Mouse (Mus musculus) thymus, postnatal 14 days (tissue): ENCODE measurements around the gene Togaram2.
"Not testable (repeated sequence)": the region's sequence is repeated elsewhere in the genome, so short reads cannot be mapped to it uniquely, and the experiment has no call there.

Experiments used
- DNase-seq: peaks from one replicate; pipeline ENCODE4 v3.0.0; 2021

Togaram2 gene

DNA sequence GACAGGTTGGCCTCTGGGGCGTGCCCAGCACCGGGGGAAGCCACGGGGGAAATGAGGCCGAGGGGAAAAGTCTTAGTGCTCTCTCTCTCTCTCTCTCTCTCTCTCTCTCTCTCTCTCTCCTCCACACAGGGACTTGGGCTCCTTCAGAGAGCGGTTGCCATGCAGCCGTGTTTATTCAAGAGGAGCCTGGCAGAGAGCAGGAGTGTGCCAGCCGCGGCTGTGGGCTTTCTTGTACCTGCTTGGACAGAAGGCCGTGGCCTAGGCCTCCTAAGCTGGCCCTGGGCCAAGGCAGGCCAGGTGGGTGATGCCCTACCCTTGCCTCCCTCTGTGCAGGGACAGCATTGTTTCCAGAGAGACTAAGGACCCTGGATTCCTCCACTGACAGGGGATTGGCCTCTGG is at the start of gene Togaram2:
Gene Togaram2, plus strand, starts transcription at position 170 of the 400 bp plus-strand sequence.
- DNase-seq, result no peak

DNA sequence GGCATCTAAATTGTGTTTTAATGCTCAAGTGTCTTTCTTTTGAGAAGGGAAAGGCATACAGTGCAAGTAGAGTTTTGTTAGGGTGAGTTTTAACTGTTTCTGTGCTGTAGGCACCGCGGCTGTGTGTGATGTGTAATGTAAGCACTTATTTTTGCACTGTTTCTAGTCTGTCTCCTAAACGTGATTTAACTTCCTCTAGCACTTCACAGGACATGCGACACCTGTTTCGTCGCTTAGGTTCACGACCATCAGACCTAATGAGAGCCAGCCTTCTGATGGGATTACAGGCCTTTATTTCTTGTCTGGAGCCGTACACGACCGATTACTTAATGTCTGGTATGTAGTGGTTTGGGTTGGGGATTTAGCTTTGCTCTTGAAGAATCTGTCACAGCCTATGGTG is 41.3 kb upstream of the Togaram2 start:
- DNase-seq, result no peak

DNA sequence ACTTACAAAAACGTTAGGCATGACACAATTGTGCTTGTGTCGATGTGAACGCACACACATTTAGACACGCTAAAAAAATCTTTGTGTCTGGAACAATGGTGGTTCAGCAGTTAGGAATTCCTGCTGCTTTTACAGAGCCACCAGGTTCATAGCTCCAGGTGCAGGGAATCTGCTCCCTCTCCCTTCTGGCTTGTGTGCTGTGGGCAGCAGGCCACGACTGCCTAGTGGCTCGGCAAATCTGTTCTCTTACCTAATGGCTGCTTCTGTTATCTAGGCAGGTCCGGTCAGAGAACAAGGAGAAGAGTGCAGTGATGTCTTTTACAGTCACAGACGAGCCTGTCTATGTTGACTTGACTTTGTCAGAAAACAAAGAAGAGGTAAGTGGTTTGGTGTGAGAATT is 39.7 kb upstream of the Togaram2 start:
- no peak for DNase-seq

DNA sequence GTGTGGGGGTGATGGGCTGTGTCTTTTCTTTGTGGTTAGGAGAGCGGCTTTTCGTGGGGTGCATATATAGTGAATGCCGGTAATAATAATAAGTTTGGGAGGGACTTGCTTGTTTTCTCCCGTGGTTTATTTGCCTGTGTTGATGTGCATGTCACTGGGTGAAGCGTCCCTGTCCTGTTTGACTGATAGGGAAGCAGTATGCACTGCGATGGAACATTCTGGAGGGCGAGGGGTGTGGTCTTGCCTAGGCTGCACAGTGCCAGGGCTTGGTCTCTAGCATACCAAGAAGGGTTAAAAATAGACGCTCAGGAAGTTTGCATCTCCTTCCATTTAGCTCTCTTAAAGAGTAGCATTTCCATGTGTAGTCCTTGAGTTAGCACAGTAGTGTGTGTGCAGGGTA is 36.3 kb upstream of the Togaram2 start:
- DNase-seq, result no peak

DNA sequence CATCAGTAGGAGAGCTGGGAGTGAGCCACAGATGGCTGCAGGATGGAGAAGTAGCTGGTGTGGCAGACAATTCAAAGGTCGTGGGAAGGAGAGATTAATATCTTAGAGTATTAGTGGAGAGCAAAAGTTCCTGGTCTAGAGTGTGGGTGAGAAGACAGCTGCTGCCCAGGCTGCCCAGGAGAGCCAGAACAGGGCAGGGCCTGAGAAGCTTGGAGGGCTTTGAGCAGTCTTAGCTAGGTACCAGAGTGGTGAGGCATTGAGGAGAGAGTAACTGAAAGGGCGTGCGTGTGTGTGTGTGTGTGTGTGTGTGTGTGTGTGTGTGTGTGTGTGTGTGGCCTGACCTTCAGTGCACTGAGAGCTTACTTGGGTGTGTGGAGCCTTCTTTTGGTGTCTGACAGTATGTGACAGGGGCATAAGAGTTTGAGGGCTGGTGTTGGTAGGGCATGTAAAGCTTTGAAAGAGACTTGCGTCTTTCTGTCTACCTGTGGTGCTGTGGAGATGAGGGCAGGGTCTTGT is 35.3 kb upstream of the Togaram2 start:
- no peak for DNase-seq

DNA sequence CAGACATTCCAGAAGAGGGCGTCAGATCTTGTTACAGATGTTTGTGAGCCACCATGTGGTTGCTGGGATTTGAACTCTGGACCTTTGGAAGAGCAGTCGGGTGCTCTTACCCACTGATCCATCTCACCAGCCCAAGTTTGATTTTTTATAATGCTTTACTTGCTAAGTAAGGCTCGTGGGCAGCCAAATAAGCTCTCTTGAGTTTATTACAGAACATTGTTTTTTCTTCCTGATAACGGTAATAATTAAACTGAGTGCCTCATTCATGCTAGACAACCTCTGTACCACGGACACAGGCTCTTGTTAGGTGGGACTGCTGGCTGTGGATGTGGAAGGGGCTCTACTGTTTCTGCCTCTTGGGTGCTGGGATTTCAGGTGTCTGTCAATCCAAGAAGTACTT is 34.0 kb upstream of the Togaram2 start:
- DNase-seq, result not testable (repeated sequence)

DNA sequence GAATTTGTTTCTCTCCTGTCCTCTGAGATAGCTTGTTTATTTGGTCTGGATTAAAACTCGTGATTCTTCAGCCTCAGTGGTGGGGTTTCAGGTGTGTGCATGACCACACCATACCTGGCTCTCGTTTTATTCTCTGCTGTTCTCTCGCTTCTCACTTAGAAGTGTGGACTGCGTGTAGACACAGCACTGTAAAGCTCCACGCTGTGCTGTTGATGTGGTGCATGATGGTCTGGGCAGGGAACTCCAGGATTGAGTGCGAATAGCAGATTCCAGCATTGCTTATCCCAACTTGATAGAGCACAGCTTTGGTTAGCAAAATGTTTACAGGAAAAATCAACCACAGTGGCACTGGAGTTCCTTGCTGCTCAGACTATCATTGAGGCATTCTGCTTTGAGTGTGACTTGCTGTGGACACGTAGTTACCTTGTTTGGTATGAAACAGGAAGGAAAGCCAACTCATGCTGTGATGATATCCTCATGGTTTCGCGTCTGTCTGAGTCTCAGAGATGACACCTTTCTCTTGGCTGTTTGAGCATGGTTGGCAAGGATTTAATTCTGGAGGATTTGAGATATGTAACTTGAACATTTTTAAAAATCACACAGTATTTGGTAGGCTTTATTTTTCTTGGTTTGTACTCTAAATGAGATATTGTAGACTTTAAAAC is 32.5 kb upstream of the Togaram2 start:
- DNase-seq, result no peak

DNA sequence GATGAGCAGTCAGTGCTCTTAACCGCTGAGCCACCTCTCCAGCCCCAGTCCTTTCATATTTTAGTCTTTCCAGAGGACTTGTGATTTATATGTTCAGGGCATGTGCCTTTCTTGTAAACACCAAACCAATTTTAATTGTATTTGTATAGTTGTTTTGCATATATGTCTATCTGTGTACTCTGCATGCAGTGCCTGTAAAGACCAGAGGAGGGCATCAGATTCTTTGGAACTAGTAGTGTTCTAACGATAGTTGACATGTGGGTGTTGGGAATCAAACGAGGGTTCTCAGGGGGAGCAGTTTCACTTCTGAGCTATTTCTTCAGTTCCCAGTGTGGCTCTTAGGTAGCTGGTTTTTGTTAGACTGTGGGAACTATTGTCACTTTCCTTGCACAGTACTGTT is 30.9 kb upstream of the Togaram2 start:
- DNase-seq, result no peak

DNA sequence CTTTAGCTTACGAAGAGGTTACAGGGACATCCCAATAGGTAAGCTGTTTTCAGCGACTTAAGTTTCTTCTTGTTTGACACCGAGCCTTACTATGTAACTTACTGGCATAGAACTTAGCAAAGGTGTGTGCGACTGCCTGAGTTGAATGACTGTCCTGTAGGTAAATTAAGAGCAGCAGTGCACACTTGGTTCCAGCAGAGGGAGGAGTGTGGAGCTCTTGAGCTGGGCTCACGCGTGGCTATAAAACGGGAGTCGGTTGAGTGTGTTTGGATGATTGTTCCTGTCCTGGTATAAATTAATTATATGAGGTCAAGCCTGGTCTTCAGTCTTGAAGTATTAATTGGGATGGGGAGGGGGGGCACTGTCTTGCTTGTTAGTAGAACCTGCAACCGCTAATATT is 23.1 kb upstream of the Togaram2 start:
- no peak for DNase-seq

DNA sequence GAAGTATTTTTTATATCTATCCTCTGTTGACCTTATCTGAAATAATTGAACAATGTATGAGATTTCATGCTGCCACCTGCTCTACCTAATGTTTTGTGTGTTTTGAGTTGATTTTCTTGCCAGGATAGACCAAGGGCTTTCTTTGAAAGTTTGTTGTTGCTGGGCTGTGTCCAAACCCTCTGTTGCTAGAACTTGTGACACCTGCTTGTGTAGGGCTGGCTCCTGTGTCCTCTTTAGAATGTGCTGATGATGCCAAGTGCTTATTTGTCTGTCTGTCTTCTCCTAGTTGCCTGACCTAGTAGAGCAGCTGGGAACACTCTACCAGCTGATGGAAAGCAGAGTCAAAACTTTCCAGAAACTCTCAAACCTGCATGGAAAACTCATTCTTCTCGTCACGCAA is 20.6 kb upstream of the Togaram2 start:
- DNase-seq, result no peak

DNA sequence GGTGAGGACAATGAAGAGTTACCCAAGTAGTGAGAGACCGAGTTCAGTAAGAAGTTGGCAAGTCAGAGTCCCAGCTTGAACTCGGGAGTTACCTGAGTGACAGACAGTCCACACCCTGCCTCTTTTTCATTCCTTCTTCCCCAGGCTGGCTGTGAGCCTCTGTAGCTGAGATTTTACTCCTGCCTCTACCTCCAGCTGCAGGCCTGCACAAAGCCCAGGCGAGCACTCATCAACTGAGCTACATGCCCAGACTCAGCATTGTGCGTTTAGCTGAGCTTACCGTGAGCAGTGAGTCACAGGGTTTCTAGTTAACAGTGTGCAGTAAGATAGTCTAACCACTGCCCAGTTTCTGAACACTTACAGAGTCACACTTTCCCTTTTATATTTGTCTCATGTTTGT is 20.1 kb upstream of the Togaram2 start:
- DNase-seq, result no peak

DNA sequence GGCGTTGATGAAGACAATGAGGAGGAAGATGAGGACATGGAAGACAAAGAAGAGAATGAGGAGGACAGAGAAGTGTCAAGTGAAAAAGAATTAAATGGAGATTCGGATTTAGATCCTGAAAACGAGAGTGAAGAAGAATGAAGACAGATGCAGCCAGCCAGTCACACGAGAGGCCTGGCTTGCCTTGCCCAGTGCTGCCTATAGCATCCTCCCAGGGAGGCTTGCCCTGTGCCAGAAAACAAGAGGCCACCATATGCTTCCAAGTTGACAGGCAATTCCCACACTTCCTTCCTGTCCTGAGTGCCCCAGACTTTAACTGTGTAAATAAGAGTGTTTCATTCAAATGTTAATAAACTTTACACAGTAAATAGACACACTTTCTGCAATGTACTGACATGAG is 15.5 kb upstream of the Togaram2 start:
- no peak for DNase-seq

DNA sequence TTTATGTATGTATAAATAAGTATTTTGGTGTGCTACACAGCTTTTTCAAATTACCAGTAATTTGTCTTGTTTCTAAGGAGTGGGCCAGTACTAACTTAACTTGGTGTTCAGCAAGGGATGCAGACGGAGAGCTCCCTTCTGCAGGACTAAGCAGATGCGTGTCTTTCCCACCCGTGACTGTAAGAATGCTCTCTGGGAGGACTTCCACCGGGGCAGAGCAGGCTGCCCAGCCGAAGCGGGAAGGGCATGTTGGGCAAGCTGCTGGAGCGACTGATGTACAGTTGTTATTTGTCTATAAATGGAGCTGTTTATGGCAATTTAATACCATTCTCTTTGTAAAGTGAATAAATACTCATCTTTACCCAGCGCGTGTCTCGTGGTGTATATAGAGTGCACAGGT is 14.4 kb upstream of the Togaram2 start:
- DNase-seq, result no peak

DNA sequence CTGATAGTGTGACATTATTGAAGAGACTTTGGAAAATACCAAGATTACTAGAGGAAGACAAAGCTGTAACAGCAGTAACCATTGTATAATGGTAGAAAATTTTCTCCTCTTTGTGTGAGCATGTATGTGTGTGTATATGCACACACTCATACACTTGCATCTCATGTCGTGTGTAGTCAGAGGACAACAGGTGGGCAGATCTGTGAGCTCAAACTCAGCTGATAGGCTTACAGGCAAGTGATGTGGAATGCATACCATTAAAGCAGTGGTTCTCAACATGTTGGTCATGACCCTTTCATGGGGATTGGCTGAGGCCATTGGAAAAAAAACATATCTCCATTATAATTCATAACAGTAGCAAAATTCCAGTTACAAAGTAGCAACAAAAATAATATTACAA is 12.7 kb upstream of the Togaram2 start:
- no peak for DNase-seq

DNA sequence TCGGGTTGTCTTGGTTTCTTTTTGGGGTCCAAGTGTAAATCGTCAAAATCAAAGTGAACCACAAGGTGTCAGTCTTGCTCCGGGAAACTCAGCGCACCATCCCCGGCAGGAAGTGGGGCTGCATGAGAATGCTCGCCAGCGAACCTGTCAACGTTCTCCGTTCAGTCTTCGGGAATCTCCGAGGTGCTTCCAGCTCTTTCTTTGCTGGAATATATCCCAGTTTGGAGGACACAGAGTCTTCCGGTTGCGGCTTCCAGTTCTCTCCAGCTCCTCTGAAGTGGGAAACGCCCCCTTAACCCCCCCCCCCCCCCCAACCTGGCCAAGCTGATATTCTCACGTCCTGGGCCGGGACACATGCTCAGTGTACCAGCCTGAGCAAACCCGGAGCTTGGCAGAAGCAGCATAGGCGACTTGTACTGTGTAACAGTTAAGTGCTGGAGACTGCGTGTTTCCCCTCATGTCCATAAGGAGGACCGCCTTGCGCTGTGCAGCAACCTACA is 10.3 kb upstream of the Togaram2 start:
- DNase-seq, result peak; percentile 71

DNA sequence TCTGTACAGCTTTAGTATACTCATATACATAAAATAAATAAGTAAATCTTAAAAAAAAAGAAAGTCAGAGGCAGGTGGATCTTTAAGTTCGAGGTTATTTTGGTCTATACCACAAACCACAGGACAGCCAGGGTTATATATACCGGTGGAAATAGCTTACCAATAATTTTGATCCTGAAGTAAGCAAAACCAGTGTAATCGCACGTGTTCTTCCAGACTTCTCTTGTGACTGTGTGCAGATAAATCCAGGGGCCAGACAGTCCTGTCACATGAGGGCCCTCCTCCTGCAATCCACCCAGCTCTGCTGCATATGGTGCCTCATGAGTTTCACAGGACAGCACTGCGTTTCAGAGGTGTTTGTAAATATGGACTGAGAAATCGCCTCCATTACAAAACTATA is 9.6 kb upstream of the Togaram2 start:
- no peak for DNase-seq

DNA sequence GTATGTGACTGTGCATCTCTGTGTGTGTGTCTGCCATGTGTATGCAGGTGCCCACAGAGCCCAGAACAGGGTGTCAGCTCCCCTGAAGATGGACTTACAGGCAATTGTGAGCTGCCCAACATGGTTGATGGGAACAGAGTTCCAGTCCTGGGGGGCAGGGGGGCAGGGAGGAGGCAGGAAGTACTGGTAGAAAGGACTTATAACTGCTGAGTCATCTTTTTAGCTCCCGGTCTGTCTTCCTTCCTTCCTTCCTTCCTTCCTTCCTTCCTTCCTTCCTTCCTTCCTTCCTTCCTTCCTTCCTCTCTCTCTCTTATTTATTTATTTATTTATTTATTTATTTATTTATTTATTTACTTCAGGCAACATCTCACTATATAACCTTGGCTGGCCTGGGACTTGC is 8.9 kb upstream of the Togaram2 start:
- DNase-seq, result no peak

DNA sequence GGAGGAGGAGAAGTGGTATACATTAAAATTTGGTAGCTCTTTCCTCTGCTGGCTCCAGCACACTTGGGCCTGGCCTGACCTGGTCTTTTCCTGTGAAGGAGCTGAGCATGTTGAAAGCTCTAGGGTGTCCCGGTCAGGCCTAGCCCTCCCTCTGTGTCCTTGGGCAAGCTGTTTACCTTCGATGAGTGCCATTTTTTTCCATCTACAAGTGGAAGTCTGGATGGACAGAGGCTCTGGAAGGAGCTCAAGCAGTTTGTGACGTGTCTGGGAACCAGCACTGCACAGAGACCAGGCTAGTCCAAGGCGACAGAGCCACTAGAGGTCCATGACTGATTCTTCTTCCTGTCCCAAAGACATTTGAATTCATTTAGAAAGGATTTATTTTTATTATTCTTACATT is 7.9 kb upstream of the Togaram2 start:
- no peak for DNase-seq

DNA sequence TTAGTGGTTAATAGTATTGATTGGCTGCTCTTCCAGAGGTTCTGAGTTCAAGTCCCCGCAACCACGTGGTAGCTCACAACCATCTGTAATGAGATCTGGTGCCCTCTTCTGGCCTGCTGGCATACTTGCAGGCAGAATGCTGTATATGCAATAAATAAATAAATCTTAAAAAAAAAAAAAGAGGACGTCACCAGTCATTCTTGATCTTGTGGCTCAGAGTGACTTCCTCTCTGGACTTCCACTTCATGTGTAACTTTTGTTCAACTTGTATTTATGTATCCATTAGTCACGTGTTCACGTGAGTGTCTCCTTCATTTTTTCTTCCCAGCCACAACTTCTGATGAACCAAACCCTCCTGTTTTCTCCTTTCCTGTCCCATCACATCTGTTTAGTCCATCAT is 3.5 kb upstream of the Togaram2 start:
- DNase-seq, result no peak

DNA sequence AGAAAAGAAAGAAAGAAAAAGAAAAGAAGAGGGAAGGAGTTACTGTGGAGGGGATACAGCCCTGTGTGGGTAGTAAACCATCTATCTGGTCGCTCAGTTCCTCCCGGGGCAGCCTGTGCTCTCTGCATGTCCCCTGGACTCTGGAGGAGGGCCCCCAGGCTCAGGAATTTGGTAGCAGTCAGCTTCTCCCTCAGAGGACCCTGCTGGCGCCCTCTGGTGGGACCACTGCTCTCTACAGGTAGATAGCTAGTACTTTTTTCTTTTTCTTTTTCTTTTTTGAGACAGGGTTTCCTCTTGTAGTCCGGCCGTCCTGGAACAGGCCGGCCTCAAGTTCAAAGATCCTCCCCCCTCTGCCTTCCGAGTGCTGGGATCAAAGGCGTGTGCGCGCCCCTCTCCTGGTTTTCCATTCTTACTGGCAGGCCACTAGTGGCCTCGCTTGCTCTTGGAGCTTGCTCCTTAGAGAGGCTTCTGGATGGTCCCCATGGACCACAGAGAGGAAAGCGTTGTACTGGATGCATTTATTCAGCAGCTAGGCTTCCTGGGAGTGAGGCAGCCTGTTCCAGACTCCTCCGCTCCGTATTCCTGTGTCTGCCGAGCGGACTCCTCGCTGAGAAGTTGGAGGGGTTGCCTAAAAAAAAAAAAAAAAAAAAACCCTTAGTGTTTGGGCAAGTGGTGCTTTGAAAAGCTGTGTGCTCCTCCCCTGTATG is 1.1 kb upstream of the Togaram2 start:
- peak; percentile 72 for DNase-seq

DNA sequence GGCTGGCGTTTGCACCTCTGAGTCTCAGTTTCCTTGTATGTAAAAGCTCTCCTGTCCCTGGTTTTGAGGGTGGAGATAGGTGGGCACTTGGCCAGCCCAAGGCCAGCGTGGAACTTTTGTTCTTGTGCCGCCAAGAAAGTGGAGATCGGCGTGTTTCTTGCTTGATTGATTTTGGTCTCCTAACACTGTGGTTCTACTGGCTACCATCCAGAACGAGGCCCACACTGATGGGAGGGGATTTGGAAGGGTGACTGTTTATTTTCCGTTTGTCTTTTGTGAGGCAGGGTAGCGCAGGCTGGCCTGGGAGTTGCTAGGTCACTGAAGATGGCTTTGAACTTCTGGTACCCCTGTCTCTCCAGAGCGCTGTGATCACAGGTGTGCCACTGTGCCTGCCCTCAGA is 875 bp downstream of the Togaram2 start:
- DNase-seq, result no peak

DNA sequence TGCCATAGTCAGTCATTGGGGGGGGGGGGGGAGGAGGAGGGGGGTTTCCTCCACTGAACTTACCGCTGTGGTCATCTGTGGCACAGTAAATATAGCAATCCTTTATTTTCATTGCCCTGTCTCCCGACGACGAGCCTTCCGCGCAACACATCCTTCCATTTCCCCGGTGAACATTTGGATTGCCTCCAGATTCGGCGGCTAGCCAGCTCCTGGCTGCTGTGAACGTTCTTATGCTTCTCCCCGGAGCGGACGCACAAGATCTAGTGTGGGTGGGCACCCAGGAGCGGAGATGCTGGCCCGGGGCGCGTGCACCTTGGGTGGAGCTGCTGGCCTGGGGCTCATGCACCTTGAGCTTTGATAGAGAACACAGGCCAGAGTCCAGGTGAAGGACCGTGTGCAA is 1.8 kb downstream of the Togaram2 start:
- no peak for DNase-seq

DNA sequence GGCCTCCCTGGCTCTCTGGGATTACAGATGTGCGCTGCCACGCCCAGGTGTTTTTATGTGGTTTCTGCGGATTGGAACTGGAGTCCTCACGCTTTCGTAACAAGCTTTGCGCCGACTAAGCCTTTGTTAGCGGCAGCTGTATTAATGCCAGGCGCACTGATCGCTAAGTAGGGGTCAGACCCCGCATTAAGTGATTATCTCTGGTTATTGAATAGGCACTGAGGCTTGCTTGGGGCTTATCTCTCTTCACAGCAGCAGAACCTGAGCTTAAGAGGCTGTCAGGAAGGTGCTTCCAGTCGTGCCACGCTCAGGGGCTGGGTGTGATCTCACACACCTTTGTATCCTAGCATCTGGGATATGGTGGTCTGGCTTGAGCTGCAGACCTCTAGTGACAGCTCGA is 8.6 kb downstream of the Togaram2 start:
- no peak for DNase-seq

DNA sequence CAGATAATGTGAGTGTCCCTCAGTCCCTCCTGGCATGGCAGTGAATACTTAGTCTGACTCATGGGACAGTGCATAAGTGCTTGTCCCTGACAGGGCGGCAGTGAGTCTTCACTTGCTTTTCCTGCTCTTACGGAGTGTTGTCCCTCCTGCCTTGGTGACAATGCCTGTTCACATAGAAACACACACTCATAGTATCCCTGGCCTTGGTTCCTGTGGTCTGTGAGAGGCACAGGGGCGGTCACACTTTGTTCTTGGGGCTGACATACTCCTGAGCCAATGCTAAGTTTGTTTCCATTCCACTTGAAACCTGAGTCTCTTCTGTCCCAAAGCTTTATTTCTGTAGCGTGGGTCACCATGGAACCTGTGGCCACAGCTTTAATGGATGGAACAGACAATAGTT is 9.3 kb downstream of the Togaram2 start:
- DNase-seq, result no peak

DNA sequence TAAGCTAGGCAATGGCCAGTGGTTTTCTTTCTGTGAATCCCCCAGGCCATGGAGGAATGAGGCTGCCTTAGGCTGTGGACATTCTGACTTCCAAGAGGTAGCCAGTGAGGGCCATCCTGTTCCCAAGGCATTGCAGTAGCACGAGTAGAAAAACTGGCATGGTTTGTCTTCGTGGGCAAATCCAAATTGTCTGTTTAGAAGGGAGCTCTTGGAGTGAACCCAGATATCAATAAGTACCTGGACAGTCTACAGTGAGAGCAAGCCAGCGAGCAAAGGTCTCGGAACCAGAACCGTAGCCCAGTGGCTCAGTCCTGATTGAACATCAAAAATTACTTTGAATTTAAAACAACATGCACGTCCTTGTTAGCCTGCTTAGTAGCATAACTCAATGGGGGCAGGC is 10.2 kb downstream of the Togaram2 start:
- DNase-seq, result no peak
